Mouse (Mus musculus) bone marrow, adult 2 months (tissue): Measurements from ENCODE around the gene Srrm1.

ENCODE experiments used
- CTCF ChIP-seq: fragments of 200-500 bp; IDR thresholded peaks from 2 replicates; pipeline ENCODE4 v1.5.1; 2011; ENCODE audit warnings: low read length, control low read depth; ENCODE audit not compliant: control insufficient read depth, insufficient read depth
- POLR2A ChIP-seq: fragments of 200-500 bp; IDR thresholded peaks from 2 replicates; pipeline ENCODE4 v1.6.1; 2011; ENCODE audit warnings: low read depth, mild to moderate bottlenecking, control low read depth, low read length, borderline replicate concordance; ENCODE audit not compliant: control insufficient read depth

DNA sequence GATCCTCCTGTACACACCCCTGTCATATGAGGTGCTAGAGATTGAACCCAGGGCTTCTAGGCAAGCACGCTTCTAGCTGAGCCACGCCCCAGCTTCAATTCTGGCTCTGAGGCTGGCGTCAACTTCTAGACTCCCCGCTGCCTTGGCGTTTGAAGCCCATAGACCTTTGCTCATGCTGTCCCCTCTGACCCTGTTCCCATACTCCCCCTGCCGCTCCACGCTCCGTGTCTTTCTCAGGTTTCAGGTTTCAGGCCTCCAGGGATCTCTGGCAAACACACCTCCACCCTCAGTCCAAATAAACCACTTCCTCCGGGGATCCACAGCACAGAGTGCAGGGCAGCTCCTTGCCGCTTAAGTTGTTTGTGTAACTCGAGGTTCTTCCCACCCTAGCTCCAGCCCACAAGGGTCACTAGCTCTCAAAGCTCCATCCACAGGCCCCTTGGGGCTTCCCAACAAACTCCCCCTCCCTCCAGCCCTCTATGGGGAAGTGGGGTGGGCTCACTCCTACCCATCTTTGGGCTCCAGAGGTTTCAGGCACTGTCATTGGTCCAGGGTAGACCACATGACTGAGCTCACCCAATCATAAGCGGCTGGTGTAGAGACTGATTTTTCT lies 60.5 kb downstream of the Srrm1 start:
- no peak for TF ChIP-seq POLR2A
- no peak for TF ChIP-seq CTCF
